Mouse (Mus musculus) monocyte, adult 2 months (primary cell): ENCODE measurements at regions not wholly inside any gene's neighbourhood (a gene's known extent, or its start where the extent isn't known, plus 50 kb on each side); places are given as distances from the start of the nearest gene placed in this dataset.

Experiments used
- DNase-seq, 2 experiments: peaks; one replicate each; pipeline ENCODE4 v3.0.0; 2022; ENCODE audit warnings: low spot score in 2 of 2, low read depth in 1 of 2

GRCm38 (mm10) chr15:25135471-25136262 lies 277.9 kb downstream of the Basp1 start:
- no peak for DNase-seq

GRCm38 (mm10) chr15:25130096-25130495 lies 283.5 kb downstream of the Basp1 start:
- DNase-seq: no peak

GRCm38 (mm10) chr15:25129572-25129971 lies 284.0 kb downstream of the Basp1 start:
- no peak for DNase-seq

GRCm38 (mm10) chr15:25120441-25120840 lies 293.1 kb downstream of the Basp1 start:
- no peak for DNase-seq

- no peak for DNase-seq
These were observed 295.6 kb downstream of the Basp1 start for GRCm38 (mm10) chr15:25117980-25118379.

GRCm38 (mm10) chr15:25102727-25103126 lies 310.8 kb downstream of the Basp1 start:
- no peak for DNase-seq

- DNase-seq: no peak
These were observed 319.8 kb downstream of the Basp1 start for GRCm38 (mm10) chr15:25093758-25094157.

GRCm38 (mm10) chr15:25069701-25070100 lies 343.9 kb downstream of the Basp1 start:
- no peak for DNase-seq

- DNase-seq: no peak
These were observed 354.2 kb downstream of the Basp1 start for GRCm38 (mm10) chr15:25059347-25059746.

GRCm38 (mm10) chr15:25047875-25048274 lies 365.7 kb downstream of the Basp1 start:
- DNase-seq: no peak

GRCm38 (mm10) chr15:25046514-25047138 lies 366.9 kb downstream of the Basp1 start:
- DNase-seq: no peak

- no peak for DNase-seq
These were observed 377.3 kb downstream of the Basp1 start for GRCm38 (mm10) chr15:25036231-25036630.

GRCm38 (mm10) chr15:25027865-25028264 lies 385.7 kb downstream of the Basp1 start:
- DNase-seq: no peak

- DNase-seq: no peak
These were observed 386.6 kb downstream of the Basp1 start for GRCm38 (mm10) chr15:25026786-25027461.

- no peak for DNase-seq
These were observed 387.2 kb downstream of the Basp1 start for GRCm38 (mm10) chr15:25026351-25026750.

GRCm38 (mm10) chr15:25020916-25021315 lies 392.6 kb downstream of the Basp1 start:
- DNase-seq: no peak

- no peak for DNase-seq
These were observed 394.1 kb downstream of the Basp1 start for GRCm38 (mm10) chr15:25019352-25019941.

- no peak for DNase-seq
These were observed 394.6 kb downstream of the Basp1 start for GRCm38 (mm10) chr15:25018937-25019336.

GRCm38 (mm10) chr15:25007720-25008119 lies 405.8 kb downstream of the Basp1 start:
- DNase-seq: no peak

GRCm38 (mm10) chr15:25000171-25000570 lies 413.4 kb downstream of the Basp1 start:
- DNase-seq: no peak

- no peak for DNase-seq
These were observed 420.3 kb downstream of the Basp1 start for GRCm38 (mm10) chr15:24993325-24993673.
